Mouse (Mus musculus): Measurements from ENCODE around the gene Neu2.
A peak's percentile ranks its signal among the peaks of the same experiment; 100 is the strongest.
"Not testable (repeated sequence)": the region's sequence is repeated elsewhere in the genome, so short reads cannot be mapped to it uniquely, and the experiment has no call there.

Neu2 gene

DNA sequence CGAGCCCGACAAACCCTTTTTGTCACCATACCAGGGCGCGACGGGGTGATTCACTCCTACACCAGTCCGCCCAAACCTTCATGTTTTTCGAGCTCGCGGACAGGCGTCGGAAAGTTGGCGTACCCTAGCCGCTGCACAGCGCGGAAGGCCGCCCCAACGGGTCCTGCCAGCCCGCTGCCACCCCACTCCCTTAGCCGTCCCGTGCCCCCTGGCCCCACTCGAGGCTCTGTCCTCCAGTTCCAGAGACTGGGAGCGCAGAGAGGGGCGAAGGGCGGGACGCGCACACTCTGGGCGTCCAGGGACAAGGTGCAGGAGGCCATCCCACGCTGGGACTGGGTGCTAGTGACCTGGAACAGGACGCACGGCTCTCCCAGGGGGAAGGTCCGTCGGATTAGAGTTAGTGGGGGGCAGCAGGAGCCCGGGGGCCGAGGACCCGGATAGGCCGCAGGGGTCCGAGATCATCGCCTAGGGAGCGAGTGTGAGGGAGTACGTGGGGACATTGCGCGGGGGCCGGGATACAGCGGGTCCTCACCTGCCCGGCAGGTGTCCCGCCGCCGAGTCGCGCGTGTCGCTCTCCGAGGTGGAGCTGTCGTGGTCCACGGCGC, at the start of gene Neu2:
Neu2 (plus strand) TSS at position 329 of the 605 bp plus-strand sequence.
- DNase-seq, result peak; percentile 18

DNA sequence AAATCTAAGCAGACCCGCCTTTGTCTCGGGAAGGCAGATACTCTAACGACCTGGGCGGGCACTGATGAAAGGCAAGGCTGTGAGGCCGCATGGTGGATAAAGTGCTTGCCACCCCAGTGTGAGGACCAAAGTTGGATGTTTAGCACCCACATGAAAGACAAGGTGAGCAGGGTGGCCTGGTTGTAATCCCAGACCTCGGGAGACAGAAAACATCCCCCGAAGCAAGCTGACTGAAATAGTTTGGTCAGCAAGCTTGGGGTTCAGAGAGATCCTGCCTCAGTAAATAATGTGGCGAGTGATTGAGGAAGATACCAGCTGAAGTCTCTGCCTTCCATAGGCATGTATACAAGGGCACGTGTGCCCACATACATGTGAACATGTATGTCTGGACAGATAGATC, 42.2 kb upstream of the Neu2 start:
- DNase-seq, result no peak

DNA sequence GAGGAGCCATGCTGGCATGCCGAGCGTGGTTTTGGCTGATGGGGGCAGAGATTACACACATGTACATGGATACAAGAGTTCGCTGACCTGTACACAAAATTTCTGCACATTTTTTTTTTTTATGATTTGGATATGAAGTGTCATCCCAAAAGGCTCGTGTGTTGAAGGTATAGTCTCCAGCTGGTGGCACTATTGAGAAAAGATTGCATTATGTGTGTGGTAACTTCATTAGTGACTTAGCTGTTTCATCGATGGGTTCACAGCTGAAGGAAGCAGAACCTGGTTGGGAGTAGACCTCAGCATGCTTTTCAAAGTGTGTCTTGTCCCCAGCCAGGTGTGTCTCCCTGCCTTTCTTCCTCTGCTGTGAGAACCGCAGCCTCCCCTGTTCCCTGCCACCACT, 41.4 kb upstream of the Neu2 start:
- DNase-seq, result no peak

DNA sequence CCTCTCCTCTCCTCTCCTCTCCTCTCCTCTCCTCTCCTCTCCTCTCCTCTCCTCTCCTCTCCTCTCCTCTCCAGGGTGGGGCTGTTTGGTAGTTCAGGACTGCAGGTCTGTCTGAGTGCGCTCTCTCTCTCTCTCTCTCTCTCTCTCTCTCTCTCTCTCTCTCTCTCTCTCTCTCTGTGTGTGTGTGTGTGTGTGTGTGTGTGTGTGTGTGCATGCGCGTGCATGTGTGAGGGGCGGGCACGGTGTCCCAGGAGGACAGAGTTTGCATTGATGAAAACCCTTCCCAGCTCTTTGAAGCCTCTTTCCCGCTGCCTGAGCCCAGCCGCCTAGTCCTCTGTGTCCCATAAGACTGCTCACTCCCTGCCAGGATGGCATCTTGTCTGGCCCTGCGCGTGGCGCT, 39.7 kb upstream of the Neu2 start, which contains the start of gene Snorc:
Snorc (plus strand) TSS at position 301 of the 400 bp plus-strand sequence.
- not testable (repeated sequence) for DNase-seq

DNA sequence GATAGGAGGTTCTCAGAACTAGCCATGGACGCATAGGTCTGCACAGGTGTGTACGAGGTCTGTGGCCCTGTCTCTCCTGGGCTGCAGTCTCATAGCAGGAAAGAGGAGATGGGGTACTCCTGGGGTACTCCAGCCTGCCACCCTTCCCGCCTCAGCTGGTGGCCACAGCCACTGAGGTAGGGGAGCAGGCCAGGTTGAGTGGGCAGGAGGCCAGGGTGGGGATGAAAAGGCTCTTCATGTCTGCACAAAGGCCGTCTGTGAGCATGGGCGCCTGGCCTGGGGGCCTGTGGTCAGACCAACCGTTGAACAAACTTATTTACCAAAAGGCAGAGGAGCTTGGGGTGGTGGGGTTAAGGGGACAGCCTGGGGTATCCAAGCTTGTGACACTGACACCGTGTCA, 37.8 kb upstream of the Neu2 start:
- DNase-seq, result no peak

DNA sequence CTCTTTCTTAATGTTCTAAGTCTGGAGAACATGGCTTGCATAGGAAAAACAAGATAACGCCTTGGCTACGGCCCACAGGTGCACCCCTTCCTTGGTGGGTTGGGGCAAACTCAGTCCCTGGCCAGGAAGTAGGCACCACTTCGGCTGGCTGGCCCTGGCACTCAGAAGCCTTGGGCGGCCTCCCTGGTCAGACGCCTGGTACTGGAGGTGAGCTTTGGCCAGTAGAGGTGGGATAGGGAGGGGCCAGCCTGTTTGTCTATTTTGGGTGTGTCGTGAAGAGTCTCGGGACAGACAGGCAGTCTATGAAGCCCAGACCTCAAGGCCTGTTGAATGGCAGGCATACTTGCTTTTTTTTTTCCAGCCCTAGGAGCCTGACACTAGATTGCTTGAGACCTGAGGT, 37.1 kb upstream of the Neu2 start:
- DNase-seq, result no peak

DNA sequence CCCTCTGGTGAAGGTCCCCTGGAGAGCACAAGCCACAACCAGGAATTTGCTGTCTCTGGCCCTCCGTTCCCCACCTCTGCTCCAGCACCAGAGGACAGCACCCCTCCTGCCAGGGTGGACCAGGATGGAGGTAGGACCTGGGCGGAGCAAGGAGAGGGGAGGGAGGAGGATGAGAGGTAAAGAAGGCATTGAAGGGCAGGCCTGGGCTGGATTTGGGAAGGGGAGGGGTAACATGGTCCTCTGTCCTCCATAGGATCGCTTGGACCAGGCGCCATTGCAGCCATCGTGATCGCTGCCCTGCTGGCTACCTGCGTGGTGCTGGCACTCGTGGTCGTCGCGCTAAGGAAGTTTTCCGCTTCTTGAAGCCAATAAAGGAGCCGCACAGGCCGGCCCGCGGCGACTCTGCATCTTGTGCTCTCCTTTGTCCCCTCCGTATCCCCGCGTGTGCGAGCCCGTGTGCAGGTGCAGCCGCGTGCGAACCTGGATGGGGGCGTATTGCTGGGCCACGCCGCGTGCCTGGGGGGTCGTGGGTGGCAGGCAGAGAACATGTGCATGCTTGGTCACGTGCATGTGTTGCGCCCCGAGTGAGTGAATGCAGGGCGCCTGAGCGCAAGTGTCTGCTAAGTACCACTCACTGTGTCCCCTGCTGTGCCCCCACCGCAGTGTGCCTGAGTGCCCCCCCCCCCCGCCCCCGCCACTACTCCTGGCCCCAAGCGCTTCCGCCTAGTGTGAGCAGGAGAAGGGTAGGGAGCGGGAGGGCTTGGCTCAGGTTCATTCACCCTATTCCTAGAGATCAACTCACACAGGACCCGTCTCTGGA, 34.4 kb upstream of the Neu2 start:
- no peak for DNase-seq

DNA sequence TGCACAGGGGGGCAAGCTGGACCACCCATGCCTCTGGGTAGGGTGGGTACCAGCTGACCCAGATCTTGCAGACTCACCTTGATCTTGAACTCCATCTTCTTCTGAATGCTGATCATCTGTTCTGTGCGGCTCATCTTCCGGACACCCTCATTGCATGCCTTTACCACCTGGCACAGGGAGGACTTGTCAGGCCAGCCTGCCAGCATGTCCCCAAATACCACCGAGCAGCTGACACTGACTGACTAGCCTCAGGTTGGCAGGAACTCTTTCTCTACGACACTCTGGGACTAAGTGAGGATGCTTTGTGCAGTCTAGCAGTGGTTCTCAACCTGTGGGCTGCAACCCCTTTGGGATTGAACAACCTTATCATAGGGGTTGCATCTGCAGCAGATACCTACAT, 27.1 kb upstream of the Neu2 start:
- no peak for DNase-seq

DNA sequence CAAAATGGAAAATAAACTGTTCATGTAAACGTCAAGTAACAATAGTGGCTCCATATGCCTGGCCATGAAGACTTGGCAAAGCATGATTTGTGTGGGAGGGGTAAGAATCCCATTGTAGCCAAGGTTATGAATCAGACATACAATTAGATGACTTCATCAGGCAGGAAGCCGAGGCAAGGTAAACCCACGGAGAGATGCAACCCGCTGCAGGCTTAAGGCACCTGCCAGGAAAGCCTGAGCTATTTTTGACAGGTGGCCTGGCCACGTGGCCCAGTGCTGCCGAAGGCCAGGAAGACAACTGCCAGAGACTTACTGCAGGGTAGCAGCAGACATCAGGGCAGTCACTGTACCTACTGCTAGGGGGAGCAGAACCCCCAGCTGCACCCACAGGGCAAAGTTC, 23.3 kb upstream of the Neu2 start:
- DNase-seq, result peak; percentile 49

DNA sequence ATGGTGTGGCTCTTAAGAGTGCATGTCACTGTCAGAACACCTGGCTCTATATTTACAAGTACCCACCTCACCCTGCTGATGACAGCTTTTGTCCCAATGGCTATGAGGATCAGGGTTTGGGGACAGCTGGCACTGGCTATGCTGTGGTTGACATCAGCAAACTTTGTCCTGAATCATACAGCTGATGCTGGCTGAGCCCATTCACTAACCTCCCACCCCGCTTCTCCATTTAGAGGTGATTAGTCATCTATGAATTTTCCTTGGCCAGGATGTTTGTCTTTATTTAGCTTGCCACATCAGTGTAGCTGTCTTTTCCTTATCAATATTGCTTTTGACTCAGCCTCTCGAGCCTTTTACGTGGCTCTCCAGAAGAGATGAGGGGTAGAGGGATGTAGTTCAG, 17.4 kb upstream of the Neu2 start:
- DNase-seq, result no peak

DNA sequence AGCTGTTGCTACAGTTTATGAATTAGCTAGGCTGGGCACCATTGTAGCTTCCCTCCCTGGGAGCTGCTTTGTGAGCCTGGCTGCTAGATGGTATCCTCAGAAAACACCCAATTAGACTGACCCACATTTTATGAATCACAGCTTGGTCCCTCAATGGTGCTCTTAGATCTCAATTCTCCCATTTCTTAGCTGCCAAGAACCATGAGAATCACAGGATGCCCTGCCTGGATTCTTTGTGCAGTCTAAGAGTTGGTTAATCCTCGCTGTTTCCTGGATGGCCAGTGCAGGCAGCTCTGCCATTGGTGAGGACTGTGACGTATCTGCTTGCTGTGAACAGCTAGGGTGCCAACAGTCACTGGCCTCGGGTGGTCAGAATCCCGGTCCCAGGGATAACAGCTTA, 16.1 kb upstream of the Neu2 start:
- DNase-seq, result no peak

DNA sequence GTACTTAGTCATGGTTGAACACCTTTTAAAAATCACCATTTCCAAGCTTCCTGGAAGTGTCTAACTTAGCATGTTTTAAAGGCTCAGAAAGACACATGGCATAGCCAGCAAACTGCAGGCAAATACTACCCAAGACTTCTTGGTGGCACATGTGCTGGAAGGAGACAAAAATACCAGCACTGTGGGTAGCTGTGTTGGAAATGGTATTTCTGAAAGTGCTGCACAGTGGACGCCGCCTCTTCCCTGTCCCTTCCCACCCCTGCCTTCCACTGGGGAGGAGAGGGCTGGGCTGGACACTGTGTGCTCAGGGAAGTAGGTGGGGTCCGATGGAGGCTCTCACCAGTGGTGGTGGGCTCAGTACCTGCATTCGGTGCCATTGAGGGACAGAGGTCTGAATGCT, 4.2 kb upstream of the Neu2 start:
- no peak for DNase-seq

DNA sequence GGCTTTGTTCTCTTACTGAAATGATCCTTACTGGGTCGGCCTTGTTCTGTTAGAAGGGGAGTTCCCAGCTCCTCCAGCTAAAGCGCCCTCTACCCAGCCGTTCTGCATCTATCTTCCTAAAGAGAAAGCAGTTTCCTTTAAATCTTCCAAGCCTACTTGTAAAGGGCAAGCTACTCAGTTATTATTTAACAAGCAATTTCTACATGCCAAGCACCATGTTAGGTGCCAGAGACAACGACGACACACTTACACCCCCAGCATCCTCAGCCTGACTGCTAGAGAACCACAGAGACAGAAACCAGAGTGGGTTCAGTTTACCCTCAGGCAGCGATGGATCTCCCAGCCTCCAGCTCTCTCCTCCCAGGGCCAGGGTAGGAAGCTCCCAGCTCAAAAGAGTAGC, 1.8 kb upstream of the Neu2 start:
- DNase-seq, result no peak

DNA sequence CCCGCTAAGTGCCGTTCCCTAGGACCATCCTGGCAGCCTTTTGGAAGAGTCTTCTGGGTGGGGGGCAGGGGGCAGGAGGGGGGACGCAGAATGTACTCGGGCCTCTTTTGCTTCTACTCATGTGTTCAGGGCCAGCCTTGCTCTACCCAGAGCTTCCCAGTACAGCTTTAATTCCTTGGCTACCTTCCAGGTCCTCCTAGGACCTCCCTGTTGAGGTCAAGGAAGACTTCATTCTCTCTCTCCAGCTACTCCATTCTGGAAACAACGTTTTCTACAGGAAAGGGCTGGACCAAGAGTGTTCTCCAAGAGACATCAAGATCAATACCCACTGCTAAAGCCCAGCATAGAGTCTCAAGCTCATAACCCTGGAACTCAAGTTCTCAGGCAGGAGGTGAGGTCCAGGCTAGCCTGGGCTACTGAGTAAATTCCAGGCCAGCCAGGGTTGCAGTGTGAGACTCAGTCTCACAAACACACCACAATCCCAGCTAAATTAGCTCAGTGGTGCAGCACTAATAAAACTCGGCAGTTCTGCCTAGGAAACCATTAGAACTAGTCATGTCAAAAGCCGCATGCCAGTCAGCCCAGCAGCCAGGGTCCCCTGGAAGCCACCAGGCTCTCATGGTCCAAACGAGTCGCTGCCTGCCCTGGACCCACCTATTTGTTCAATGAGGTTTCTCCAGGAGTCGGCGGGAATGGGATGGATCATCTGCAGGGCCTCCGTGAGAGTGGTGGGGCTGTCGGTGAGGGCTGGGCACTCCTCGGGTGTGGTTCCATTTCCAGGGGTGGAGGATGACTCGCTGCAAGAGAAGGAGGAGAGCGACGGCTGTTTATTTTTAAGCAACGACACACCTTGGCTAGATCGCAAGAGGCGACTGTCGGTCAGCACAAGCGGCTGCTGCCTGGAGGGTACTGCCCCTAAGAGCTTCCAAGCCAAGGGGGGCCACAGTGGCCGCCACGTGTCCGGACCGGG, 813 bp upstream of the Neu2 start:
- peak; percentile 12 for DNase-seq

DNA sequence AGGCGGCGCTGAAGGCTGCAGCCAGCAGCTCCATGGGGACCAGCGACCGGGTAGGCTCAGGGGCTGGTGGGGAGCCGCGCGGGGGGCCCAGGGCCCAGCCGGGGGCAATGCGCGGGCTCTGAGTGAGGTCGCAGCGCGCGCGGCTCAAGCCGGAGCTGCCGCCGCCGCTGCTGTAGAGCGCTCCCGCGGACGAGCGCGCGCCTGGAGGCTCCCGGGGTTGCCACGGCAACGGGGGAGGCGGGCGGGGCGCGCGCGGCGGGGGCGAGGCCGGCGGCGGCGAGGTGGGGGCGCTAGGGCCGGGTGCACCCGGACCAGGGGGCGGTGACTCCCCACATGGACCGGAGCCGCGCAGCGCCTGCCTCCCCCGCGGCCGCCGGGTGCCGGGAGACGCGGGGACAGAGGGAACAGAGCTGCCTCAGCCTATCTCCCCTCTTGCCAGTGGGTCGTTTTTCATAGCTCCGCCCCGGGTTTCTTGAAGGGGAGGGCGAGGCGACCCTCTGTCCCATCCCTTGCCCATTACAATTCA, 540 bp downstream of the Neu2 start:
- DNase-seq, result peak; percentile 73

DNA sequence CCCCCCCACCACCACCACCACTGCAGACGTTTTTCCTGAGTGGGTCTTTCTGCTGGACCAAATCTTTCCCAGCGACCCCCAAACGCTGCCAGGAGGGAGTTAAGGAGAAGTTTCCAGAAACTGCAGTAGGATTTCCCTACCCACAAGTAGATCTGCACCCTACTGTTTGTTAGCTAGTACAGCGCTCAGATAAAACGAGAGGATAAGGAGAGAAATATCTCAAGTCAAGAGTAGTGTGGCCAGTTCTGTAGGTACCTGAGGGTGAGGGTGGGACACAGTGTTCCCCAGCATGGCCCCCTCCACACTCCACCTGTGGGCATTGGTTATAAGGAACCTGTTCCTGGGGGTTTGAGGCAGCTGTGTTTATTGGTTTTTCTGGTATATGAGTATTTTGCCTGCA, 1.2 kb downstream of the Neu2 start:
- DNase-seq, result no peak

DNA sequence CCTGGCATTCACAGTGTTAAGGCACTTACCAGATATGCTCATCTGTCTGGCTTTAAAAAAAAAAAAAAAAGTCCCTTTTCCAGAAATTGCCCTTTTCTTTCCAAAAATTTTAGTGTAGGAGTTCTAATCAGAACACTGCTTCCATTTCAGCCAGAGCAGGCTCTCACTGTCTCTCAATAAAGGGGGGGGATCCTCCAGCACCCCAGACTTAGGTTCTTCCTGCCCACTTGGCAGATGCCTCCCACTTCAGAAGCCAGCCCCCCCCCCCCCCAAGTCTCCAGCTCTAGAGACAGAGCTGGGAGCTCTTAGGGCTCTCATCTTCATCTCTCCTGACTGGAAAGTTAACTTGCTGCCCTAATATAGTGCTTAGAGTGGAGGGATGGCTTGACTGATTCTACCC, 10.8 kb downstream of the Neu2 start:
- no peak for DNase-seq

DNA sequence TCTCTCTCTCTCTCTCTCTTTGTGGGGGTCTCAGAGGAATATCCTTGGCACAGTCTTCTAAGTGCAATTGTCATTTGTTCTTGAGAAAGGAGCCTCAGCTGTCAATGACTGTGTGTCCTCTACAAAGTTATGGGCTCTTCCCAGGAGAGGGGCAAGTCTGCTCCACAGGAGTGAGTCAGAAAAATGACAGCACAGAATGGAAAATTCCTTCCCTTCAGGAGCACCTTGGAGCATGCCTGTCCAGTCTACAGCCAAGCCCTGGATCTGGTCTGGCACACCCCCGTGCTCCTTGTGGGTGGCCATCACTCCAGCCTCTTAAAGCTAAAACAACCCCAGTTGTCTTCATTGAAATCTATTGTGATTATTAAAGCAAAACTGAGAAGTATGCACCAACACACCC, 11.8 kb downstream of the Neu2 start:
- no peak for DNase-seq

DNA sequence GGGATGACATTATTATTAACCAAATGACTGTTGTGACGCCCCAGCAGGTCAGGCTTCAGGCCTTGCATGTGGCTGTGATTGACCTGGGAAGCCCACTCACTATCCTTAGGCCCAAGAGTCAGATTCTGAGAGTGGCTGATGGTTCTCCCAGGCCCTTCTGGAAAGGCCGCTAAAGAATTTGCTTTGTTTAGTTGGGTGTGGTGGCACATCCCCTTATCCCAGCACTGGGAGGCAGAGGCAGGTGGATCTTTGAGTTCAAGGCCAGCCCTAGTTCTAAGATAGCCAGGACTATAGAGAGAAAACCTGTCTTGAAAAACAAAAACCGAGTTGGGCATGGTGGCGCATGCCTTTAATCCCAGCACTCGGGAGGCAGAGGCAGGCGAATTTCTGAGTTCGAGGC, 15.4 kb downstream of the Neu2 start:
- DNase-seq, result no peak

DNA sequence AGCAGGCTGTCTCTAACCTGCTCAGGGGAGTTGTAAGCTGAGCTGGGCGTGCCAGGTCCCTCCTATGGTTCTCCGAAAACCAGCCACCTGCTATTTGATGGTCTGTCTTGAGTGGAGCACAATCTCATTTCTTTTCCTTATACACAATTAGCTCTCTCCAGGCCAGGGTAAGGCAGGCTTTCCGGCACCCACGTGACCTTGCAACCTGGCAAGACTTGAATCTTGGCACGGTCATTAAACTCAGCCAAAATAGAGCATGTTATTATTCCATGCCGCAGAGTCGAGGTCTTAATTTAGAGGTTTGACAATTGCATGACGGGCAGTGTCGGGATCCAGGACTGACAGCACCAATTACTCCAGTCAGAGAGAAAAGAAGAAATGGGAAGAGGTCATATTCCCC, 17.5 kb downstream of the Neu2 start:
- DNase-seq, result no peak

DNA sequence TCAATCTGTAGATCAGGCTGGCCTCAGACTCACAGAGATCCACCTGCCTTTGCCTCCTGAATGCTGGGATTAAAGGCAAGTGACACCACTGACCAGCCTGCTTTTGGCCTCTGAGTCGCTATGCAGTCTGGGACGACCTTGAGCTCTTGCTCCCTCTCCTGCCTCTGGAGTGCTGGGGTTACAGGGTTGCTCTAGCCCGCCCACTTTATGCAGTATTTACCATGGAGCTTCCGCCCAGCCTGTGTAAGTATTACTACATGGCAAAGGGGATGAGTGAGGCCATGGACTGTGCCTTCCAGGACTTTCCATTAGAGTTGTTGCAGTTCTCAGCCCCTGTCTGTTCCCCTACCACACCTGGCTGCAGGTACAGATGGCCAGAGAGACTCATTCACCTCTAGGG, 22.7 kb downstream of the Neu2 start:
- no peak for DNase-seq

DNA sequence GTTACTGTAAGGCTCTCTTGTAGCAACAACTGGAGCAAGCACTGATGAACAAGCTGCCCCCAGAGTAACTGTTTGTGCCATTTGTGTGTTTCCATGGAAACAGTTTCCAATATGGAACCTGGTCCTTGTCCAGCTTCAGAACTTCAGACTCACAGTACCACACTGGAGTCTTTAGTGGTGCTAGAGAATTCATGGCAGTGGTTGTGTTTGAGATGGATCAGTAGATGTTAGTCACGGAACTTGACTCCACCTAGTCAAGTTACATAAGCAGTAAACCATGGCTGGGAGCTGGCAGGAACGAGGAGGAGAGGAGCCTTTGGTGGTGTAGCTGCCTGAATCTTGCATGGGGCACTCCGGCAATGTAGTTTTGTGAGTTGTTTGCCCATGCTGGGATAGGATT, 24.4 kb downstream of the Neu2 start:
- no peak for DNase-seq

DNA sequence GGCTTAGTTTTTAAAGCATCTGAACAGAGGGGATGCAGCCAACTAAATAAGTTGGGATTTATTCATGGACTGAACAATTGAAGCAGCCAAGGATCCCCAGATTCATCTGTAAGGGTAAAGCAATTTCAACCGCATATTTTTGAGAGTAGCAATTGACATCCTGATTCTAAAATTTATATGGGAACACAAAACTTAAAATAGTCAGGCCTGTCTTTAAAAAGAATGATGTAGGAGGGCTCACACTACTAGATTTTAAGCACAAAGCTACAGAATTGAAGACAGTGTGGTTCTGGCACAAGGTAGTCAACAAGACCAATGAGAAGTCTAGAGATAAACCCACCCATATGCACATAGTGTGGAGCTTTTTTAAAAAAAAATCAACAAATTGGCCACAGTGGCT, 27.3 kb downstream of the Neu2 start:
- DNase-seq, result no peak
